Mouse (Mus musculus) embryonic fibroblast, embryonic 13.5 days (primary cell): ENCODE data around the gene Mettl7a2.
"Not testable (repeated sequence)": the region's sequence is repeated elsewhere in the genome, so short reads cannot be mapped to it uniquely, and the experiment has no call there.

ENCODE experiments used
- CTCF ChIP-seq: IDR thresholded peaks from 2 replicates; pipeline ENCODE4 v1.5.1; 2011; ENCODE audit warnings: mild to moderate bottlenecking, control low read depth, low read length, moderate library complexity, borderline replicate concordance; ENCODE audit not compliant: insufficient read depth
- POLR2A ChIP-seq: IDR thresholded peaks from 2 replicates; pipeline ENCODE4 v1.6.1; 2011; ENCODE audit warnings: low read depth, mild to moderate bottlenecking, control low read depth, low read length, moderate library complexity

DNA sequence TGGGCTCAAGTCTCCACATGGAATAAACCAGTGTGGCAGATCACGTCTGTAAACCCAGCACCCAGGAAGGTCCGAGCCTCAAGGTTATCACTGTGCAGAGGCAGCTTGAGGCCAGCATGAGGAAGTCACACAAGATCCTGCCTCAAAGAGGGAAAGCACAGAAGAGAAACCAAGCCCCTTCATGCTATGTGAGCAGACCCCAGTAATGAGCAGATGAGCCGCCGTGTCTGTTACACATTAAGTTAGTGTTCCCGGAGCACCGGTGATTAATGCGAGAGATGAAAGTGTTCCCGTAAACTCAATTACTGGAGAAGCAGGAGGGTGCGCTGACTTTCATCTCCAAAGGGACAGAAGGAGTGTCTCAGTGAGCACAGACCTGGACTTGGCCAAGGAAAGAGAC is 13.0 kb downstream of the Mettl7a2 start:
- TF ChIP-seq POLR2A, CTCF: not testable (repeated sequence)
